Mouse (Mus musculus) midbrain, embryonic 15.5 days (tissue): ENCODE results near the gene Ctu1. TPM values are rescaled to one million over a fixed set of nuclear protein-coding genes. Genes with fewer than 3 reads are reported as not detected.
A peak's percentile ranks its signal among the peaks of the same experiment; 100 is the strongest.

Experiments used
- ATAC-seq: fragments of 200-750 bp; cut with Nextera tagmentation; replicated peaks from 2 replicates; pipeline ENCODE4 v1.8.0; 2017; ENCODE audit warnings: moderate TSS enrichment
- H3K27ac ChIP-seq: fragments of 300-500 bp; sonication (generic); 2 replicates; pipeline ENCODE4 v1.5.1; 2015; ENCODE audit warnings: mild to moderate bottlenecking, inconsistent platforms
- H3K27me3 ChIP-seq: fragments of 300-500 bp; sonication (generic); replicated peaks from 2 replicates; pipeline ENCODE4 v1.6.1; 2015; ENCODE audit warnings: inconsistent platforms
- H3K36me3 ChIP-seq: fragments of 300-500 bp; sonication (generic); replicated peaks from 2 replicates; pipeline ENCODE4 v1.6.1; 2015; ENCODE audit warnings: inconsistent platforms
- H3K4me1 ChIP-seq: fragments of 300-500 bp; sonication (generic); 2 replicates; pipeline ENCODE4 v1.6.1; 2015; ENCODE audit warnings: inconsistent platforms
- H3K4me2 ChIP-seq: fragments of 300-500 bp; sonication (generic); 2 replicates; pipeline ENCODE4 v1.6.1; 2015; ENCODE audit warnings: inconsistent platforms, mild to moderate bottlenecking, moderate library complexity
- H3K4me3 ChIP-seq: fragments of 300-500 bp; sonication (generic); 2 replicates; pipeline ENCODE4 v1.5.1; 2015; ENCODE audit warnings: mild to moderate bottlenecking, inconsistent platforms
- H3K9ac ChIP-seq: fragments of 300-500 bp; sonication (generic); 2 replicates; pipeline ENCODE4 v1.6.1; 2015; ENCODE audit warnings: mild to moderate bottlenecking, inconsistent platforms
- H3K9me3 ChIP-seq: fragments of 300-500 bp; sonication (generic); 2 replicates; pipeline ENCODE4 v1.6.1; 2016; ENCODE audit warnings: inconsistent platforms
- WGBS: fragments of 180-500 bp; shearing (Covaris S2); methylation state at CpG from one replicate; pipeline ENCODE4 v1.1.7; 2015; ENCODE audit warnings: mixed read lengths; 5-methylcytosine and 5-hydroxymethylcytosine counted together
- polyA plus RNA-seq: library from polyadenylated mRNA; unstranded; fragments of >200 nt; fragmentation: Nextera tagmentation; extraction: Ambion mirVana; gene quantifications from 2 replicates; pipeline ENCODE4 v1.2.1, GENCODE M21; 2015

Ctu1 gene
- 27.6 and 33.8 TPM in 2 replicates for polyA plus RNA-seq

- H3K9ac ChIP-seq: peak within 1 kb of the TSS; percentile 70
- peak within 1 kb of the TSS; percentile 70 for H3K4me3 ChIP-seq
- under 1% methylated on average over 26 of the region's 26 CpGs for WGBS
- peaks cover 23% of the 10 kb centered on the region for H3K36me3 ChIP-seq
- H3K27me3 ChIP-seq: no peaks in the 10 kb centered on the region
- H3K27ac ChIP-seq: peak within 1 kb of the TSS; percentile 67
- H3K9me3 ChIP-seq: 0 out of 2 replicates have a peak, but pooled peaks cover 6% of the 10 kb centered on the region
- peaks cover 10% of the 10 kb centered on the region for H3K4me1 ChIP-seq
- H3K4me2 ChIP-seq: peak within 1 kb of the TSS; percentile 84
- ATAC-seq: peak; percentile 96
Measured at GRCm38 (mm10) chr7:43671809-43672580, at the start of gene Ctu1. Gene Ctu1, plus strand, starts transcription at chr7:43672016.

- ATAC-seq: no peak
- H3K36me3 ChIP-seq: no peaks in the 10 kb centered on the region
- 82% methylated on average over 7 of the region's 7 CpGs for WGBS
Measured at GRCm38 (mm10) chr7:43622927-43623326, 48.9 kb upstream of the Ctu1 start.

DNA sequence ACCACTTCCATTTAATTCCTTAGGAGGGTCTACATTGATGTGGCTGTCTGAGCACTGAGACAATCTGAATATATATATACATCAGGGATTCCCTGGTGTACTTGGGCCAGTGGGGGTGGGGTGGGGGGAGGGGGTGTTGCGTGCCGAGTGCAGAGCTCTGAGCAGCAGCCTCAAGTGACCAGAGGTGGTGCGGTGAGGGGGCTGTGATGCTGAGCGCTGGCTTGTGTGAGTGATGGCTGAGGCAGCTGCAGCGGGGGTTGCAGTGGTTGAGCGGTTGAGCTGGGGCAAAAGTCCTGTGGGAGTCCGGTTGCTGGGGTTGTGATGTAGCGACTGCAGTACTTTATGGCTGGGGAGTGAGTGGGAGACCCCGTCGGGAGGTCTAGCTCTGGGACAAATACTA lies 48.0 kb upstream of the Ctu1 start:
- no peak for ATAC-seq
- Histone ChIP-seq H3K9ac (no peak overlapping the region), H3K27me3 (no peaks in the 10 kb centered on the region), H3K9me3 (no peaks in the 10 kb centered on the region), H3K4me3 (no peak overlapping the region), H3K4me1 (peaks cover 4% of the 10 kb centered on the region; the same call in 1 of the 2 replicates), H3K27ac (no peak overlapping the region), H3K4me2 (peak overlapping the region; percentile 28; the same call in 1 of the 2 replicates), H3K36me3 (no peaks in the 10 kb centered on the region)
- 11% methylated on average over 10 of the region's 10 CpGs for WGBS

More at GRCm38 (mm10) chr7:43622927-43623326, 48.9 kb upstream of the Ctu1 start:
- peaks cover 4% of the 10 kb centered on the region; the same call in 1 of the 2 replicates for H3K4me1 ChIP-seq
- no peak overlapping the region for H3K27ac ChIP-seq
- no peak overlapping the region for H3K9ac ChIP-seq
- H3K4me2 ChIP-seq: no peak overlapping the region
- no peak overlapping the region for H3K4me3 ChIP-seq
- no peaks in the 10 kb centered on the region for H3K9me3 ChIP-seq
- no peaks in the 10 kb centered on the region for H3K27me3 ChIP-seq

GRCm38 (mm10) chr7:43625065-43625464 lies 46.8 kb upstream of the Ctu1 start:
- H3K36me3 ChIP-seq: no peaks in the 10 kb centered on the region
- no peak overlapping the region for H3K4me3 ChIP-seq
- no peaks in the 10 kb centered on the region for H3K9me3 ChIP-seq
- ATAC-seq: no peak
- no peak overlapping the region for H3K27ac ChIP-seq
- H3K9ac ChIP-seq: no peak overlapping the region
- peaks cover 4% of the 10 kb centered on the region; the same call in 1 of the 2 replicates for H3K4me1 ChIP-seq
- no peak overlapping the region for H3K4me2 ChIP-seq
- WGBS: 64% methylated on average over 3 of the region's 3 CpGs
- no peaks in the 10 kb centered on the region for H3K27me3 ChIP-seq

GRCm38 (mm10) chr7:43625794-43626422 lies 45.9 kb upstream of the Ctu1 start:
- Histone ChIP-seq H3K9me3 (no peaks in the 10 kb centered on the region), H3K27ac (no peak overlapping the region), H3K9ac (no peak overlapping the region), H3K27me3 (no peaks in the 10 kb centered on the region), H3K4me2 (no peak overlapping the region), H3K4me1 (peaks cover 4% of the 10 kb centered on the region; the same call in 1 of the 2 replicates), H3K4me3 (no peak overlapping the region), H3K36me3 (no peaks in the 10 kb centered on the region)
- 83% methylated on average over 8 of the region's 8 CpGs for WGBS
- no peak for ATAC-seq

DNA sequence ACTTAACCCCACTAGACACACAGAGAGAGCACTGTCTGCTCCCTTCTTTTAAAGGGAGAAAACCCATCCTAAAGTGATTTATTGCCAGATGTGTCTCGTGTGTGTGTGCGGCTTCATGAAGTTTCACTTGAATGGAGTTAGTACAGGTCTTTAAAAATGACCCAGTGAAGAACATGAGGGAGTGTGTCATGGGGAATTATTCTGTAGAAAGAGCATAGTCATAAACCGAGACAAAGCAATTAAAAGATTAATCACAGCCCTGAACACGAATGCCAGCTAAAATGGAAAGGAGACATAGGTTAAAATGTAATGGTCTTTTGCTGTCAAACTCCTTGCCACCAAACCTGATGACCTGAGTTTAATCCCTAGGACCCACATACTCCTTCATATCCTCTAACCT lies 37.9 kb upstream of the Ctu1 start:
- no peak overlapping the region for H3K27ac ChIP-seq
- no peaks in the 10 kb centered on the region for H3K27me3 ChIP-seq
- H3K4me1 ChIP-seq: no peaks in the 10 kb centered on the region
- H3K4me2 ChIP-seq: no peak overlapping the region
- 79% methylated on average over 4 of the region's 4 CpGs for WGBS
- H3K9me3 ChIP-seq: no peaks in the 10 kb centered on the region
- ATAC-seq: no peak
- no peak overlapping the region for H3K9ac ChIP-seq
- H3K36me3 ChIP-seq: no peaks in the 10 kb centered on the region
- H3K4me3 ChIP-seq: no peak overlapping the region

DNA sequence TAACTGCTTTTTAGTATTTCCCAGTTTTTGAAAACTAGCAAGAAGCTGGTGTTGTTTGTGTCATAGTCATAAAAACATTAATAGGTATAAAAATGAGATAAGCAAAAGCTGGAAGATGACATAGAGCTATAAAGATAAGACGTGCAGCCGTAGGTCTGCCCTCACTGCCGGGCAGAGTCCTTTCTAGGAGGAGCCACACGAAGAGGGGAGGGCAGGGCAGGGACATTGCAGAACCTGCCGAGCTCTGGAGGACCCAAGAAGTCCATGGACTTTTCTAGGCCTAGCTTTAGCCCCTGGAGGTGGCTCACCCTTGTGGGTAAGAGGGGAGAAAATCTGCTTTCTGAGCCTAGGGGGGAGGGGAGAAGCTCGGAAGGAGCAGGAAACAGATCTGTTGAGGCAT lies 37.3 kb upstream of the Ctu1 start, which contains the start of gene Ceacam18:
Ceacam18 (plus strand) TSS at position 208 of the 400 bp plus-strand sequence.
- Histone ChIP-seq H3K4me3 (no peak within 1 kb of the TSS), H3K27me3 (no peaks in the 10 kb centered on the region), H3K9ac (no peak within 1 kb of the TSS), H3K27ac (no peak within 1 kb of the TSS), H3K9me3 (no peaks in the 10 kb centered on the region), H3K4me1 (no peaks in the 10 kb centered on the region), H3K36me3 (no peaks in the 10 kb centered on the region), H3K4me2 (no peak within 1 kb of the TSS)
- 80% methylated on average over 6 of the region's 6 CpGs for WGBS
- no peak for ATAC-seq

DNA sequence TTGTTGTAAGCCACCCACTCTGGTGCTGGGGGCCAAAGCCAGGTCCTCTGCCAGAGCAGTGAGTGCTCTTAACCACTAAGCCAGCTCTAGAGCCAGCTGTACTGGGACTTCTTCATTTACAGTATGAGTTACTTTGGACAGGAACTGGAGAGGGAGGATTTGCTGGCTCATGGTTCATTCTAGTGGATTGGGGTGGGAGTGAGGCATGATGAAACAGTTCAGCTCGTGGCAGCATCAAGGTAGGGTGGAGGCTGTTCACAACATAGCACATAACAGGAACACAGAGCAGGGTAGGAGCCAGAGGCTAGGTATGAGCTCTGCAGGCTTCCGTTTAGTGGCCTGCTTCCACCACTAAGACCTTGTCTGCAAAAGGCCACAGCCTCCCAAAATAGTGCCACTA lies 35.6 kb upstream of the Ctu1 start:
- Histone ChIP-seq H3K9me3 (no peaks in the 10 kb centered on the region), H3K27ac (no peak overlapping the region), H3K27me3 (no peaks in the 10 kb centered on the region), H3K4me1 (no peaks in the 10 kb centered on the region), H3K4me2 (no peak overlapping the region), H3K9ac (no peak overlapping the region), H3K36me3 (no peaks in the 10 kb centered on the region), H3K4me3 (no peak overlapping the region)
- ATAC-seq: no peak
- WGBS: 76% methylated on average over 2 of the region's 2 CpGs

DNA sequence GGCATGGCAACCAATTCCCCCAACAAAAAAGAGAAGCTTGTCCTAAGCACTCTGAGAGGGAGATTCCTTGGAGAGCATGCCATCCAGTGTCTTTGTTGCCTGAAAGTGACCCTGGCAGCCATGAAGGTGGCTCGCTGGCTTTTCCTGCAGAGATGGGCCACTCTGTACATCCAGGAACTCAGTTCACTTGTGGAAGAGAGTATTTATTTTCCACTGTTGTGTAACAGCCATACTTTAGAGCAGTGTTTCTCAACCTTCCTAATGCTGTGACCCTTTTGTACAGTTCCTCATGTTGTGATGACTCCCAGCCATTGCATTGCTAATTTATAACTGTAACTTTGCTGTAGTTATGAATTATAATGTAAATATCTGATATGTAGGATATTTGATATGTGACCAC lies 34.7 kb upstream of the Ctu1 start:
- no peak overlapping the region for H3K4me2 ChIP-seq
- H3K4me1 ChIP-seq: no peaks in the 10 kb centered on the region
- 50% methylated on average over 1 of the region's 1 CpGs for WGBS
- H3K4me3 ChIP-seq: no peak overlapping the region
- H3K27ac ChIP-seq: no peak overlapping the region
- H3K36me3 ChIP-seq: no peaks in the 10 kb centered on the region
- no peak for ATAC-seq
- no peaks in the 10 kb centered on the region for H3K9me3 ChIP-seq
- H3K9ac ChIP-seq: no peak overlapping the region
- H3K27me3 ChIP-seq: no peaks in the 10 kb centered on the region

- H3K27me3 ChIP-seq: no peaks in the 10 kb centered on the region
- no peak for ATAC-seq
- H3K36me3 ChIP-seq: no peaks in the 10 kb centered on the region
- H3K4me3 ChIP-seq: no peak overlapping the region
- H3K4me2 ChIP-seq: no peak overlapping the region
- WGBS: 81% methylated on average over 5 of the region's 5 CpGs
- H3K9ac ChIP-seq: no peak overlapping the region
- no peaks in the 10 kb centered on the region for H3K4me1 ChIP-seq
- H3K9me3 ChIP-seq: no peaks in the 10 kb centered on the region
- H3K27ac ChIP-seq: no peak overlapping the region
Measured at GRCm38 (mm10) chr7:43642587-43642986, 29.2 kb upstream of the Ctu1 start.

DNA sequence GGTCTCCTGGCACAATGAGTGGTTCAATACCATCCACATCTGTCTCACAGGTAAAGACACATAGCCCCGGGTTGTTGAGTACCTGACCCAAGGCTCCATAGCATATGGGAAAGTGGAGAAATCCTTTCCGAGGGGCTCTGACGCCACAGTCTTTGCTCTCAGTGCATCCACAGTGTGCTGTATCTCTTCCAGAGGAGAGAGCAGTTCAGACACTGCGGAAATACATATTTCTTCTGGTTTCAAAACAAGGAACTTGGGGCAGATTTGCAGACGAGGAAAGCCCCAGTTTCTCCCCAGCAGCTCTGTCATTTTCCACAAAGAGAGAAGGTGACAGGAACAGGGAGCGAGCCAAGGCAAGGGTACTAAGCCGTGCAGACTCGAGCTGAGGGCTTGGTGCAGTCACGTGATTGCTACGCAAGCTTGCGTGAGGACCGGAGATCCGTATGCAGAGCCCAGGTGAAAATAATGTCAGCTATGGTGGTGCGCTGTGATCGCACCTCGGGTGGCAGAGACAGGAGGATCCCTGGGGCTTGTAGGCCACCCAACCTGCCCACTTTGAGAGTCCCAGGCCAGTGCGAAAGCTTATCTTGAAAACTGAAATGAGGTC lies 28.7 kb upstream of the Ctu1 start:
- H3K36me3 ChIP-seq: no peaks in the 10 kb centered on the region
- H3K9ac ChIP-seq: no peak overlapping the region
- no peak for ATAC-seq
- H3K9me3 ChIP-seq: no peaks in the 10 kb centered on the region
- no peak overlapping the region for H3K4me3 ChIP-seq
- H3K27ac ChIP-seq: no peak overlapping the region
- H3K4me1 ChIP-seq: no peaks in the 10 kb centered on the region
- WGBS: 86% methylated on average over 17 of the region's 17 CpGs
- no peaks in the 10 kb centered on the region for H3K27me3 ChIP-seq
- no peak overlapping the region for H3K4me2 ChIP-seq

GRCm38 (mm10) chr7:43652683-43653082 lies 19.1 kb upstream of the Ctu1 start:
- WGBS: 82% methylated on average over 6 of the region's 6 CpGs
- Histone ChIP-seq H3K27me3 (no peaks in the 10 kb centered on the region), H3K36me3 (no peaks in the 10 kb centered on the region), H3K9me3 (no peaks in the 10 kb centered on the region), H3K4me3 (no peak overlapping the region), H3K4me1 (no peaks in the 10 kb centered on the region), H3K4me2 (no peak overlapping the region), H3K27ac (no peak overlapping the region), H3K9ac (no peak overlapping the region)
- no peak for ATAC-seq
